Mouse (Mus musculus): ENCODE measurements around the gene P2rx7. TPM values are rescaled to one million over a fixed set of nuclear protein-coding genes. Genes with fewer than 3 reads are reported as not detected.
A peak's percentile ranks its signal among the peaks of the same experiment; 100 is the strongest.

P2rx7 gene
- polyA plus RNA-seq, 1 experiment: 27.7 TPM

DNA sequence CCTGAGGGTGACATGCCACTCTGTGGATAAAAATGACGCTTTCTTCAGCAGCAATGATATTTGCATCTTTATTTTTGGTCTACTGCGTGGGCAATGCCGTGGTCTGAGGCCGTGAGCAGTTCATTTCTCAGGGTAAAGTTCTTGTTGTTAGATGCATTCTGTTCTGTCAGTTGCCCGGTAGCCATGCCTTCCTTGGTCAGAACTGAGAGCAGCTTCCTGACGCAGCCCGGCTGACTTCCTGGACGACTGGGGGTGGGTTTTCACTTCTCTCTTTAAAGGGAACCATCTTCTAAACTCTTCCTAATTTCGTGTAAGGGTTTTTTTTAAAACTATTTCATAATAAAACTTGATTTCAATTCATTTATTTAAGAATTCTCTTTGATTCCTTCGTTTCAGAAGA, 40.2 kb downstream of the P2rx7 start:
- no peaks in the 10 kb centered on the region for H3K27me3 ChIP-seq (ENCODE audit: control insufficient read depth, insufficient read depth, low read length)
- peak overlapping the region; percentile 78 for H3K27ac ChIP-seq (ENCODE audit: insufficient read depth, low read length)
- peaks cover 4% of the 10 kb centered on the region; the same call in 1 of the 2 replicates for H3K4me1 ChIP-seq (ENCODE audit: control insufficient read depth, insufficient read depth, insufficient read length)
- TF ChIP-seq CTCF (IDR thresholded peaks at IDR 0.05; ENCODE audit: extremely low read depth, insufficient read depth, insufficient read length, insufficient replicate concordance) (no peak), POLR2A (IDR thresholded peaks at IDR 0.05; ENCODE audit: low read depth, low read length) (no peak; the same call in 1 of the 2 replicates)
- no peaks in the 10 kb centered on the region for H3K36me3 ChIP-seq (ENCODE audit: control insufficient read depth, insufficient read depth, low read length)
- no peak overlapping the region for H3K4me3 ChIP-seq (ENCODE audit: extremely low read depth, insufficient read depth, insufficient read length)
- 8% methylated on average over 10 of the region's 10 CpGs for WGBS
- DNase-seq (ENCODE audit: low read depth in 1 of 2, low spot score in 2 of 2): peak; percentile 42 to 55

DNA sequence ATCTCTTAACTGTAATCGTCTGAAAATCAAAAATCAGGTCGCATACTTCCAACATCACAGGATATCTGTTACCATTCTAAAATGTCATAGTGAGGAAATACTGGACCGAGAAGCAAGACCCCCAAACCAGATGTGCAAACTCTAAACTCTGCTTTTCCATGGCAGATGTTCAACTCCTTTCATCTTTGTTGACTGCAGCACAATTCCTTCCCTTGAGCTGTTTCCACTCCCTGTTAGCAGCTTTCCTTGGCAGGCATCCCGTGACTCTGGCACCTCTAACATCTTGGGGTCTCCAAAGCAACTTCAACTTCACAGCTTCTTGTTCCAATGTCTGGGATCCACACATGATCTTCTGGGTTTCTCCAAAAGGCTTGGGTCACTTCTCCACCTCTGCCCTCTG, 43.7 kb downstream of the P2rx7 start:
- TF ChIP-seq CTCF (IDR thresholded peaks at IDR 0.05; ENCODE audit: extremely low read depth, insufficient read depth, insufficient read length, insufficient replicate concordance) (no peak), POLR2A (IDR thresholded peaks at IDR 0.05; ENCODE audit: low read depth, low read length) (no peak)
- WGBS: 87% methylated on average over 4 of the region's 4 CpGs

DNA sequence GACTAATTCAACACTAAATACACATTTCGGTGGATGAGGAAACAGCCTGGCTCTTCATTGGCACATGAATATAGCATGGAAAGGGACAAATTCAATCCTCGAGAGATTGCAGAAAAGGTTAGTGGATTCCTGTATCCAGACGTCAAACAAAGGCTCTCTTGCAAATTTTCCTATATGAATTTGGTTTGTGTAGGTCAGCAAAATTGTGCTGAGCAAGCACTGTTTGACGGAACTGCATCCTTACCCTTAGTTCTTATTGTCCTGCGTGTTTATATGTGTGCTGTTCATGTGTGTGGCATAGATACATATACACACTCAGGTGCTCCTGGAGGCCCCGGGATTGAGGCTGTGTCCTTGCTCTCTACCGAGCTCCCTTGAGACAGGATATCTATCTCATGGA, 45.4 kb downstream of the P2rx7 start:
- no peak for DNase-seq (ENCODE audit: low read depth in 1 of 2, low spot score in 2 of 2)
- Histone ChIP-seq H3K27ac (ENCODE audit: insufficient read depth, low read length) (no peak overlapping the region), H3K36me3 (ENCODE audit: control insufficient read depth, insufficient read depth, low read length) (no peaks in the 10 kb centered on the region), H3K27me3 (ENCODE audit: control insufficient read depth, insufficient read depth, low read length) (no peaks in the 10 kb centered on the region), H3K4me3 (ENCODE audit: extremely low read depth, insufficient read depth, insufficient read length) (no peak overlapping the region), H3K4me1 (ENCODE audit: control insufficient read depth, insufficient read depth, insufficient read length) (no peaks in the 10 kb centered on the region)
- WGBS: 88% methylated on average over 7 of the region's 7 CpGs
- no peak for TF ChIP-seq POLR2A (IDR thresholded peaks at IDR 0.05; ENCODE audit: low read depth, low read length)
- TF ChIP-seq CTCF (IDR thresholded peaks at IDR 0.05; ENCODE audit: extremely low read depth, insufficient read depth, insufficient read length, insufficient replicate concordance): no peak

More for the DNA sequence above, 43.7 kb downstream of the P2rx7 start:
- Histone ChIP-seq H3K4me1 (ENCODE audit: control insufficient read depth, insufficient read depth, insufficient read length) (peaks cover 4% of the 10 kb centered on the region; the same call in 1 of the 2 replicates), H3K4me3 (ENCODE audit: extremely low read depth, insufficient read depth, insufficient read length) (no peak overlapping the region), H3K36me3 (ENCODE audit: control insufficient read depth, insufficient read depth, low read length) (no peaks in the 10 kb centered on the region), H3K27ac (ENCODE audit: insufficient read depth, low read length) (no peak overlapping the region), H3K27me3 (ENCODE audit: control insufficient read depth, insufficient read depth, low read length) (no peaks in the 10 kb centered on the region)
- DNase-seq (ENCODE audit: low read depth in 1 of 2, low spot score in 2 of 2): no peak

DNA sequence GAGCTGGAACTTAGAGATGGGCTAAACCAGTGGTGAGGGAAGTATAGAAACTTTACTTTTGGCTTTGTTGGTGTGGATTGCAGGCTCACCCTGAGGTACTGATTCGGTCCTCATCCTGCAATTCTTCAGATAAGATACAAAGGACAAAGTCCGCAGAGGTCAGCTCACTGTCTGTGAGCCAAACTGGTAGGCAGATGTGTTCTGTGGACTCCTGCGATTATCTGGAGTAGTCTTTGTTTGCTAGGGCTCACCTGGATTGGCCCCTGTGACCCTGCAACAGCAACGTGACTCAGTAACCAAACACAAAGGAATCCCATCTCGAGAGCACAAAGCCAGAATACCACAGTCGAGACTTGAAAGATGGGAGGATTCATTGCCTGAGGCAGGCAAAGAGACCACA, 46.8 kb downstream of the P2rx7 start:
- 90% methylated on average over 6 of the region's 6 CpGs for WGBS
- no peak for DNase-seq (ENCODE audit: low read depth in 1 of 2, low spot score in 2 of 2)
- no peaks in the 10 kb centered on the region for H3K27me3 ChIP-seq (ENCODE audit: control insufficient read depth, insufficient read depth, low read length)
- H3K36me3 ChIP-seq (ENCODE audit: control insufficient read depth, insufficient read depth, low read length): no peaks in the 10 kb centered on the region
- H3K4me1 ChIP-seq (ENCODE audit: control insufficient read depth, insufficient read depth, insufficient read length): no peaks in the 10 kb centered on the region
- no peak overlapping the region for H3K27ac ChIP-seq (ENCODE audit: insufficient read depth, low read length)
- TF ChIP-seq CTCF (IDR thresholded peaks at IDR 0.05; ENCODE audit: extremely low read depth, insufficient read depth, insufficient read length, insufficient replicate concordance) (no peak), POLR2A (IDR thresholded peaks at IDR 0.05; ENCODE audit: low read depth, low read length) (no peak)
- no peak overlapping the region for H3K4me3 ChIP-seq (ENCODE audit: extremely low read depth, insufficient read depth, insufficient read length)

DNA sequence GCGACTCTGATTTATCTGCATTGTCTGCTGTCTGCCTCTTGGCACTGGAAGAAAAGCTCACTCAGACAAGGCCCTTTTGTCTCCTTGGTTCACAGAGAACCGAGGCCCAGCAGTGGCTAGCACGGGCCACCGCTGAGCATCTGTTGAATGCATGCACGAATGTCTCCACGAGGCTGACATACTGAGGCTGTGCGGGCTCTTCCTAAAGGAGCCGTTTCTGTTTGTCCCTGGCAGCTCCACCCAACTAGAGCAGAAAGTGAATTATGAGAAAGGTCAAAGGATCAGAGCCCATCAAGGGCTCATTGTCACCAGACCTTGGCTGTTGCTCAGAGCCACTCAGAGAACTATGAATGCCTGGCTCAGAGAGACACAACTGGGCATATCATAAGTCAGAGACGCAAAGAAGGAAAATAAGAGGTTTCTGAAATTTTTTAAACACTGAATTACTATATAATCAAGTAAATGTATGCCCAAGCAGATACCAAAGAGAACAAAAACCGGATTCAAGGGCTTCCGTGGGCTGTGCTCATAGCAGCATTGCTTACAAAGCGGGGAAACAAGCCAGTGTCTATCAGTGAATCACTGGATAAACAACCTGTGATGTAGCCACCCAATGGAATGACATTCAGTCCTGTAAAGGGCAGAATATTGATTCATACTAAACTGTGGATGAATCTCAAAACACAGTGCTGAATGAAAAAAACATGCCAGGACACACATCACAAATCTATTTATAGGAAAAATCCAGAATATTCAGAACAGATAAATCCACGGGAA, 49.9 kb downstream of the P2rx7 start:
- Histone ChIP-seq H3K4me1 (ENCODE audit: control insufficient read depth, insufficient read depth, insufficient read length) (peaks cover 5% of the 10 kb centered on the region; the same call in 1 of the 2 replicates), H3K27ac (ENCODE audit: insufficient read depth, low read length) (no peak overlapping the region), H3K4me3 (ENCODE audit: extremely low read depth, insufficient read depth, insufficient read length) (no peak overlapping the region), H3K27me3 (ENCODE audit: control insufficient read depth, insufficient read depth, low read length) (no peaks in the 10 kb centered on the region), H3K36me3 (ENCODE audit: control insufficient read depth, insufficient read depth, low read length) (no peaks in the 10 kb centered on the region)
- 82% methylated on average over 13 of the region's 13 CpGs for WGBS
- DNase-seq (ENCODE audit: low read depth in 1 of 2, low spot score in 2 of 2): no peak
- TF ChIP-seq CTCF (IDR thresholded peaks at IDR 0.05; ENCODE audit: extremely low read depth, insufficient read depth, insufficient read length, insufficient replicate concordance) (no peak), POLR2A (IDR thresholded peaks at IDR 0.05; ENCODE audit: low read depth, low read length) (no peak)

DNA sequence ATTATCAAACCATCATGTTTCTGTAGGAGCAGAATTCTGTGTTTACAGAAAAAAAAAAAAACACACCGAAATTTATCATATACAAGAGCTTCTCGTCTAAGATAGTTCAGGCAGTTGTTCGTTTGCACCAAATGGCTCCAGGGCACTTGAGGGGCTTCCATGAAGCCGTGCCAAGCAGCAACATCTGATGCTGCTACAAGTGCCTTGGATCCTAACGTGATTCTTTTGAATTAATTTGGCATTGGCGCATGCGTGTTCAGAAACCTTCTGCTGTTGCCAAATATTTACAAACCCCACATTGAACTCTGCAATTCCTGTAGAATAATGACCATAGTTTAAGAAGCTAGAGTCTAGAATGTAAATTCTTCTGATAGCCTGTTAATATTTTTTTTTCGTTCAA, 51.8 kb downstream of the P2rx7 start:
- WGBS: 96% methylated on average over 8 of the region's 8 CpGs

More for the DNA sequence above, 51.8 kb downstream of the P2rx7 start:
- peaks cover 9% of the 10 kb centered on the region; the same call in 1 of the 2 replicates for H3K4me1 ChIP-seq (ENCODE audit: control insufficient read depth, insufficient read depth, insufficient read length)
- H3K27ac ChIP-seq (ENCODE audit: insufficient read depth, low read length): no peak overlapping the region
- H3K4me3 ChIP-seq (ENCODE audit: extremely low read depth, insufficient read depth, insufficient read length): no peak overlapping the region
- H3K27me3 ChIP-seq (ENCODE audit: control insufficient read depth, insufficient read depth, low read length): no peaks in the 10 kb centered on the region
- H3K36me3 ChIP-seq (ENCODE audit: control insufficient read depth, insufficient read depth, low read length): no peaks in the 10 kb centered on the region
- no peak for DNase-seq (ENCODE audit: low read depth in 1 of 2, low spot score in 2 of 2)
- TF ChIP-seq POLR2A (IDR thresholded peaks at IDR 0.05; ENCODE audit: low read depth, low read length) (no peak), CTCF (IDR thresholded peaks at IDR 0.05; ENCODE audit: extremely low read depth, insufficient read depth, insufficient read length, insufficient replicate concordance) (no peak)

Data from spleen, adult 2 months (tissue).